Mouse (Mus musculus): ENCODE measurements around the gene Galr3. TPM values are rescaled to one million over a fixed set of nuclear protein-coding genes. Genes with fewer than 3 reads are reported as not detected.

The Galr3 gene
- total and polyA plus RNA-seq, 3 experiments, result 2.6 to 4.5 TPM; not detected in 1

DNA sequence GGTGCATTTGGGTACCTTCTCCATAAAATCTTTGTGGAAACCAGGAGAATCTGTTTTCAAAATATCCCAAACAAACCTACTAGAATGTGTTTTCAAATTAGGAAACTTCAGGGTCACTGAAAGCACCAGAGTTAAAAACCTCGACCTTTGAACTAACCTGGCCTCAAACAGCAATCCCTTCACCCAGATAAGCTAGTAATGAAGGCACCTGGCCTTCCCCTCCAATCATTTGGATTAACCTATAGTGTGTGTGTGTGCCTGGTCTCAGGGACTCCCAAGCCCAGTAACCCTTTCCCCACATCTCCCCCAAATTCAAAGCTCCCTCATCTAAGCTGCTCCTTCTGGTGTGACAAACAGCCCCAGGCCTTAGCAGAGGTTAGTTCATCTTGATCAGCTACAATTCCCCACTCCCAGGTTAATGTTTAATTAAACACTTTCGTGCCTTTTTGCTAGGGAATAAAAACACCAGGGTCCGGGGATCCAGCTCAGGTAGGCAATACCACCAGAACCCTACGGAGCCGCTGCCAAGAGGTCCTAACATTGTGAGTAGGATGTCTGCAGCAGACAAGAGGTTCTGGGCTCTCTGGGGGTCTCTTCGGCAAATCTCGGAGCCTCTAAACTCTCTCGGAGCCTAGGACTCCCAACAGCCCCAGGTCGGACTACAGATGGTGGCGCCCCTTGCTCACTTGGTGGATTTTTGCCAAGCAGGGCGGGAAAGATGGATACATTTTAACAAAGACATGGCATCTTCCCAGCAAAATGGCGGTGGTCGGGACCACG, 15.0 kb upstream of the Galr3 start:
- Histone ChIP-seq H3K9me3 (replicated peaks; ENCODE audit: insufficient read depth, low read length) (no peaks in the 10 kb centered on the region), H3K27ac (ENCODE audit: control insufficient read depth, low read depth, low read length) (no peak overlapping the region), H3K36me3 (ENCODE audit: control insufficient read depth in 1 of 2, insufficient read depth in 2 of 2, low read length in 2 of 2) (peaks cover 0 to 6% of the 10 kb centered on the region in 2 experiments; a peak in 1 of 4 replicates), H3K27me3 (ENCODE audit: control insufficient read depth in 1 of 2, insufficient read depth in 2 of 2, low read length in 2 of 2) (no peaks in the 10 kb centered on the region; a peak in 1 of 4 replicates), H3K9ac (ENCODE audit: control insufficient read depth, low read depth, low read length, poor library complexity, severe bottlenecking) (no peak overlapping the region; the same call in 1 of the 2 replicates), H3K4me3 (ENCODE audit: control insufficient read depth in 1 of 2, insufficient read depth in 1 of 2, low read depth in 2 of 2, low read length in 2 of 2) (no peak overlapping the region), H3K79me2 (ENCODE audit: control insufficient read depth, insufficient read depth, low read length, poor library complexity) (peaks cover 7% of the 10 kb centered on the region; the same call in 1 of the 2 replicates), H3K4me1 (ENCODE audit: control insufficient read depth in 1 of 2, insufficient read depth in 2 of 2, low read length in 2 of 2) (peaks cover 0 to 17% of the 10 kb centered on the region in 2 experiments; a peak in 2 of 4 replicates)
- TF ChIP-seq TAL1 (IDR thresholded peaks at IDR 0.05; ENCODE audit: low read length) (no peak), POLR2AphosphoS2 (IDR thresholded peaks at IDR 0.05; ENCODE audit: low read length) (no peak), MAFK (IDR thresholded peaks at IDR 0.05; ENCODE audit: borderline replicate concordance, low read depth, low read length) (no peak)
- DNase-seq (ENCODE audit: low read depth, low spot score), result no peak

- Histone ChIP-seq H3K4me3 (ENCODE audit: control insufficient read depth in 1 of 2, insufficient read depth in 1 of 2, low read depth in 2 of 2, low read length in 2 of 2) (peak overlapping the region; percentile 58 to 75), H3K9ac (ENCODE audit: control insufficient read depth, low read depth, low read length, poor library complexity, severe bottlenecking) (peak overlapping the region; percentile 89), H3K4me1 (ENCODE audit: control insufficient read depth in 1 of 2, insufficient read depth in 2 of 2, low read length in 2 of 2) (peaks cover 0 to 17% of the 10 kb centered on the region in 2 experiments; a peak in 2 of 4 replicates), H3K36me3 (ENCODE audit: control insufficient read depth in 1 of 2, insufficient read depth in 2 of 2, low read length in 2 of 2) (peaks cover 0 to 6% of the 10 kb centered on the region in 2 experiments; a peak in 1 of 4 replicates), H3K27me3 (ENCODE audit: control insufficient read depth in 1 of 2, insufficient read depth in 2 of 2, low read length in 2 of 2) (no peaks in the 10 kb centered on the region; a peak in 1 of 4 replicates), H3K79me2 (ENCODE audit: control insufficient read depth, insufficient read depth, low read length, poor library complexity) (peaks cover 7% of the 10 kb centered on the region; the same call in 1 of the 2 replicates), H3K27ac (ENCODE audit: control insufficient read depth, low read depth, low read length) (peak overlapping the region; percentile 34), H3K9me3 (replicated peaks; ENCODE audit: insufficient read depth, low read length) (no peaks in the 10 kb centered on the region)
- DNase-seq (ENCODE audit: low read depth, low spot score), result peak; percentile 50
- TF ChIP-seq NELFE (IDR thresholded peaks at IDR 0.05; ENCODE audit: low read depth, low read length), result no peak
- no peak for TF ChIP-seq HCFC1 (IDR thresholded peaks at IDR 0.05; ENCODE audit: low read depth, low read length)
- TF ChIP-seq NRF1 (IDR thresholded peaks at IDR 0.05; ENCODE audit: insufficient read depth, low read depth, low read length, poor library complexity, severe bottlenecking), result no peak
- TF ChIP-seq SMC3 (IDR thresholded peaks at IDR 0.05; ENCODE audit: low read depth, low read length), result no peak
- no peak for TF ChIP-seq MXI1 (IDR thresholded peaks at IDR 0.05; ENCODE audit: low read depth, low read length)
- TF ChIP-seq POLR2AphosphoS5 (IDR thresholded peaks at IDR 0.05; ENCODE audit: borderline replicate concordance, low read depth, low read length), result no peak
- no peak for TF ChIP-seq RCOR1 (IDR thresholded peaks at IDR 0.05; ENCODE audit: low read depth, low read length)
- TF ChIP-seq ELF1 (IDR thresholded peaks at IDR 0.05; ENCODE audit: low read depth, low read length), result no peak
- TF ChIP-seq MAX (IDR thresholded peaks at IDR 0.05; ENCODE audit: low read length), result no peak
- TF ChIP-seq CHD2 (IDR thresholded peaks at IDR 0.05; ENCODE audit: low read length), result no peak
- TF ChIP-seq ETS1 (IDR thresholded peaks at IDR 0.05; ENCODE audit: low read depth, low read length), result no peak
- TF ChIP-seq ZC3H11A (IDR thresholded peaks at IDR 0.05; ENCODE audit: low read depth, low read length), result no peak
- TF ChIP-seq MAZ (IDR thresholded peaks at IDR 0.05; ENCODE audit: low read depth, low read length), result no peak
Observed at GRCm38 (mm10) chr15:79027291-79028205, 14.1 kb upstream of the Galr3 start.
